Mouse (Mus musculus): Measurements from ENCODE around the gene Col5a1. TPM values are rescaled to one million over a fixed set of nuclear protein-coding genes. Genes with fewer than 3 reads are reported as not detected.

Gene Col5a1
- total RNA-seq, 1 experiment from 2014 or later = under 0.01 TPM

GRCm38 (mm10) chr2:28046311-28046710, 160.1 kb downstream of the Col5a1 start:
- no peak for ATAC-seq (replicated peaks; ENCODE audit: insufficient number of reproducible peaks, low FRiP score, low TSS enrichment, poor library complexity, severe bottlenecking)

GRCm38 (mm10) chr2:28047092-28047491, 160.9 kb downstream of the Col5a1 start:
- no peak for ATAC-seq (replicated peaks; ENCODE audit: insufficient number of reproducible peaks, low FRiP score, low TSS enrichment, poor library complexity, severe bottlenecking)

- ATAC-seq (replicated peaks; ENCODE audit: insufficient number of reproducible peaks, low FRiP score, low TSS enrichment, poor library complexity, severe bottlenecking) = no peak
Observed at GRCm38 (mm10) chr2:28059922-28060321, 173.7 kb downstream of the Col5a1 start.

- no peak for ATAC-seq (replicated peaks; ENCODE audit: insufficient number of reproducible peaks, low FRiP score, low TSS enrichment, poor library complexity, severe bottlenecking)
Observed at GRCm38 (mm10) chr2:28063711-28064338, 177.6 kb downstream of the Col5a1 start.

- ATAC-seq (replicated peaks; ENCODE audit: insufficient number of reproducible peaks, low FRiP score, low TSS enrichment, poor library complexity, severe bottlenecking) = no peak
Observed at GRCm38 (mm10) chr2:28064339-28065080, 178.3 kb downstream of the Col5a1 start.

GRCm38 (mm10) chr2:28065081-28065651, 178.9 kb downstream of the Col5a1 start:
- no peak for ATAC-seq (replicated peaks; ENCODE audit: insufficient number of reproducible peaks, low FRiP score, low TSS enrichment, poor library complexity, severe bottlenecking)

- ATAC-seq (replicated peaks; ENCODE audit: insufficient number of reproducible peaks, low FRiP score, low TSS enrichment, poor library complexity, severe bottlenecking) = no peak
Observed at GRCm38 (mm10) chr2:28066686-28067085, 180.5 kb downstream of the Col5a1 start.

- no peak for ATAC-seq (replicated peaks; ENCODE audit: insufficient number of reproducible peaks, low FRiP score, low TSS enrichment, poor library complexity, severe bottlenecking)
Observed at GRCm38 (mm10) chr2:28067175-28067574, 180.9 kb downstream of the Col5a1 start.

GRCm38 (mm10) chr2:28067821-28068536, 181.8 kb downstream of the Col5a1 start:
- no peak for ATAC-seq (replicated peaks; ENCODE audit: insufficient number of reproducible peaks, low FRiP score, low TSS enrichment, poor library complexity, severe bottlenecking)

- ATAC-seq (replicated peaks; ENCODE audit: insufficient number of reproducible peaks, low FRiP score, low TSS enrichment, poor library complexity, severe bottlenecking) = no peak
Observed at GRCm38 (mm10) chr2:28068537-28068878, 182.3 kb downstream of the Col5a1 start.

GRCm38 (mm10) chr2:28075616-28076187, 189.5 kb downstream of the Col5a1 start:
- ATAC-seq (replicated peaks; ENCODE audit: insufficient number of reproducible peaks, low FRiP score, low TSS enrichment, poor library complexity, severe bottlenecking) = no peak

GRCm38 (mm10) chr2:28084768-28085167, 198.5 kb downstream of the Col5a1 start, which contains the start of gene Fcnb:
Gene Fcnb (minus strand): TSS chr2:28084885.
- no peak for ATAC-seq (replicated peaks; ENCODE audit: insufficient number of reproducible peaks, low FRiP score, low TSS enrichment, poor library complexity, severe bottlenecking)

- ATAC-seq (replicated peaks; ENCODE audit: insufficient number of reproducible peaks, low FRiP score, low TSS enrichment, poor library complexity, severe bottlenecking) = no peak
Observed at GRCm38 (mm10) chr2:28086112-28086511, 199.9 kb downstream of the Col5a1 start.

GRCm38 (mm10) chr2:28089095-28089494, 202.9 kb downstream of the Col5a1 start:
- no peak for ATAC-seq (replicated peaks; ENCODE audit: insufficient number of reproducible peaks, low FRiP score, low TSS enrichment, poor library complexity, severe bottlenecking)

Other genes starting within 250 kb of the Col5a1 start
- gene Rxra, start 210.0 kb upstream of the Col5a1 start, total RNA-seq (2017) = 19.7 to 21.3 TPM (median 21.2 TPM) in 3 replicates
- gene Fcnb, start 198.5 kb downstream of the Col5a1 start, total RNA-seq (2017) = not detected in 3 replicates

Data from monocyte, adult 5-6 weeks (primary cell).